Mouse (Mus musculus) MEL (cell line): ENCODE results near the gene Nanos2.

ENCODE experiments used
- CHD2 ChIP-seq: IDR thresholded peaks from 2 replicates; pipeline ENCODE4 v1.6.1; 2011; ENCODE audit warnings: low read length, improper control_type of control experiment
- CTCF ChIP-seq, 3 experiments: IDR thresholded peaks in 2 of 3; conservative IDR thresholded peaks in 1 of 3; 2 replicates each; pipeline ENCODE4 v1.5.1; 2011 to 2012; ENCODE audit warnings: low read length in 3 of 3, low read depth in 2 of 3, mild to moderate bottlenecking in 2 of 3, improper control_type of control experiment in 1 of 3, inconsistent platforms in 1 of 3, mixed read lengths in 1 of 3, moderate library complexity in 1 of 3; ENCODE audit not compliant: control insufficient read depth in 1 of 3, insufficient read depth in 1 of 3, poor library complexity in 1 of 3, severe bottlenecking in 1 of 3
- E2F4 ChIP-seq: IDR thresholded peaks from 2 replicates; pipeline ENCODE4 v1.6.1; 2011; ENCODE audit warnings: low read depth, low read length, improper control_type of control experiment, borderline replicate concordance
- ETS1 ChIP-seq: IDR thresholded peaks from 2 replicates; pipeline ENCODE4 v1.6.1; 2012; ENCODE audit warnings: low read depth, mild to moderate bottlenecking, inconsistent platforms, low read length, improper control_type of control experiment, moderate library complexity
- HCFC1 ChIP-seq: IDR thresholded peaks from 2 replicates; pipeline ENCODE4 v1.6.1; 2012; ENCODE audit warnings: low read depth, mild to moderate bottlenecking, inconsistent platforms, low read length, improper control_type of control experiment, moderate library complexity
- KAT2A ChIP-seq: conservative IDR thresholded peaks from 2 replicates; pipeline ENCODE4 v1.6.1; 2012; ENCODE audit warnings: low read depth, low read length, improper control_type of control experiment, inconsistent platforms
- MYB ChIP-seq: IDR thresholded peaks from 2 replicates; pipeline ENCODE4 v1.6.1; 2011; ENCODE audit warnings: mild to moderate bottlenecking, low read depth, low read length, improper control_type of control experiment
- POLR2A ChIP-seq, 2 experiments: IDR thresholded peaks; 2 replicates each; pipeline ENCODE4 v1.6.1; 2011 to 2012; ENCODE audit warnings: low read length in 2 of 2, mild to moderate bottlenecking in 2 of 2, control low read depth in 1 of 2, improper control_type of control experiment in 1 of 2, low read depth in 1 of 2, moderate library complexity in 1 of 2; ENCODE audit not compliant: control insufficient read depth in 1 of 2, insufficient read depth in 1 of 2, poor library complexity in 1 of 2
- RAD21 ChIP-seq: IDR thresholded peaks from 2 replicates; pipeline ENCODE4 v1.6.1; 2011; ENCODE audit warnings: mild to moderate bottlenecking, low read depth, low read length, improper control_type of control experiment
- SMC3 ChIP-seq: IDR thresholded peaks from 2 replicates; pipeline ENCODE4 v1.6.1; 2011; ENCODE audit warnings: low read depth, low read length, improper control_type of control experiment
- UBTF ChIP-seq: IDR thresholded peaks from 2 replicates; pipeline ENCODE4 v1.6.1; 2012; ENCODE audit warnings: low read depth, mild to moderate bottlenecking, inconsistent platforms, low read length, improper control_type of control experiment, moderate library complexity, borderline replicate concordance; ENCODE audit not compliant: insufficient read depth
- USF1 ChIP-seq: IDR thresholded peaks from 2 replicates; pipeline ENCODE4 v1.6.1; 2014; ENCODE audit warnings: low read depth, mild to moderate bottlenecking, inconsistent platforms, low read length, improper control_type of control experiment, moderate library complexity
- USF2 ChIP-seq, 2 experiments: IDR thresholded peaks; 2 replicates each; pipeline ENCODE4 v1.6.1; 2011 to 2012; ENCODE audit warnings: improper control_type of control experiment in 2 of 2, low read length in 2 of 2, borderline replicate concordance in 1 of 2, inconsistent platforms in 1 of 2, low read depth in 1 of 2, mild to moderate bottlenecking in 1 of 2; ENCODE audit not compliant: insufficient read depth in 1 of 2
- ZC3H11A ChIP-seq: IDR thresholded peaks from 2 replicates; pipeline ENCODE4 v1.6.1; 2012; ENCODE audit warnings: low read depth, mild to moderate bottlenecking, inconsistent platforms, low read length, improper control_type of control experiment

GRCm38 (mm10) chr7:18989995-18990394 is 2.8 kb downstream of the Nanos2 start:
- TF ChIP-seq CTCF (IDR thresholded peaks at IDR 0.05 in 2 of 3, conservative IDR thresholded peaks at IDR 0.05 in 1 of 3; ENCODE audit: control insufficient read depth in 1 of 3, insufficient read depth in 1 of 3, low read depth in 2 of 3, low read length in 3 of 3, poor library complexity in 1 of 3, severe bottlenecking in 1 of 3) (no peak; a peak in 1 of 6 replicates), USF2 (IDR thresholded peaks at IDR 0.05; ENCODE audit: borderline replicate concordance in 1 of 2, insufficient read depth in 1 of 2, low read depth in 1 of 2, low read length in 2 of 2) (no peak), USF1 (no peak), KAT2A (no peak), CHD2 (no peak), ZC3H11A (no peak), HCFC1 (no peak), POLR2A (IDR thresholded peaks at IDR 0.05; ENCODE audit: control insufficient read depth in 1 of 2, insufficient read depth in 1 of 2, low read depth in 1 of 2, low read length in 2 of 2, poor library complexity in 1 of 2) (no peak), RAD21 (no peak), E2F4 (no peak), MYB (no peak), ETS1 (no peak), SMC3 (no peak), UBTF (no peak)
